Mouse (Mus musculus) common myeloid progenitor, adult 5-6 weeks (primary cell): ENCODE results near the gene Serinc4. TPM values are rescaled to one million over a fixed set of nuclear protein-coding genes. Genes with fewer than 3 reads are reported as not detected.

ENCODE experiments used
- ATAC-seq: replicated peaks from 2 replicates; pipeline ENCODE4 v1.8.0; 2016; ENCODE audit warnings: low read depth, mild to moderate bottlenecking, moderate TSS enrichment, inconsistent platforms; ENCODE audit not compliant: poor library complexity, severe bottlenecking
- total RNA-seq: library from RNA; stranded (forward); fragments of 200-1000, 187-1606 nt; gene quantifications from 2 replicates; pipeline ENCODE4 v1.2.3, GENCODE M21; 2017

Serinc4 gene
- total RNA-seq, 1 experiment from 2014 or later, result 1.4 TPM

GRCm38 (mm10) chr2:121412843-121413386 lies 43.7 kb downstream of the Serinc4 start:
- ATAC-seq, result peak; percentile 2; the same call in 1 of the 2 replicates

- peak; percentile 62 for ATAC-seq
Observed at GRCm38 (mm10) chr2:121408160-121408559, 48.4 kb downstream of the Serinc4 start.

GRCm38 (mm10) chr2:121403296-121403695 lies 53.3 kb downstream of the Serinc4 start:
- ATAC-seq, result no peak

- peak; percentile 73; the same call in 1 of the 2 replicates for ATAC-seq
Observed at GRCm38 (mm10) chr2:121396624-121397023, 60.0 kb downstream of the Serinc4 start.

Other genes with a start within 250 kb of the Serinc4 start
- gene Trp53bp1, start 185.4 kb downstream of the Serinc4 start, total RNA-seq, result 43.2 and 45.5 TPM in 2 replicates
- gene Map1a, start 167.2 kb downstream of the Serinc4 start, total RNA-seq, result under 0.01 TPM in 1 of 2 replicates, not detected in the other
- 12.2 and 22.1 TPM in 2 replicates for gene Ppip5k1, start 101.4 kb downstream of the Serinc4 start, total RNA-seq
- not detected in 2 replicates for gene Ckmt1, start 99.1 kb downstream of the Serinc4 start, total RNA-seq
- gene Strc, start 69.6 kb downstream of the Serinc4 start, total RNA-seq, result not detected in 2 replicates
- gene Pdia3, start 43.0 kb downstream of the Serinc4 start, total RNA-seq, result 272 and 336 TPM in 2 replicates
- gene Catsper2, start 43.0 kb downstream of the Serinc4 start, total RNA-seq, result 3.2 TPM in 1 of 2 replicates, not detected in the other
- gene Ell3, start 12.5 kb downstream of the Serinc4 start, total RNA-seq, result not detected in 2 replicates
- gene Serf2, start 7.6 kb downstream of the Serinc4 start, total RNA-seq, result 300 and 324 TPM in 2 replicates
- gene Hypk, start 3.5 kb downstream of the Serinc4 start, total RNA-seq, result 76.4 and 129 TPM in 2 replicates
- 51.2 and 61.1 TPM in 2 replicates for gene Mfap1b, start 17.3 kb upstream of the Serinc4 start, total RNA-seq
- gene Mfap1a, start 49.9 kb upstream of the Serinc4 start, total RNA-seq, result 34.0 and 34.7 TPM in 2 replicates
- gene Wdr76, start 49.9 kb upstream of the Serinc4 start, total RNA-seq, result 38.6 and 42.9 TPM in 2 replicates